Mouse (Mus musculus) forebrain, embryonic 11.5 days (tissue): ENCODE data around the gene Fgf6. TPM values are rescaled to one million over a fixed set of nuclear protein-coding genes. Genes with fewer than 3 reads are reported as not detected.

ENCODE experiments used
- ATAC-seq: fragments of 200-750 bp; cut with Nextera tagmentation; replicated peaks from 2 replicates; pipeline ENCODE4 v1.8.0; 2017; ENCODE audit warnings: moderate TSS enrichment; ENCODE audit not compliant: low FRiP score
- DNase-seq: peaks from one replicate; pipeline ENCODE4 v3.0.0-alpha.2; 2017; ENCODE audit warnings: low spot score
- H3K27ac ChIP-seq: fragments of 300-500 bp; sonication (generic); 2 replicates; pipeline ENCODE4 v1.5.1; 2014; ENCODE audit warnings: low read depth, low read length
- H3K27me3 ChIP-seq: fragments of 300-500 bp; sonication (generic); 2 replicates; pipeline ENCODE4 v1.6.1; 2014; ENCODE audit warnings: mild to moderate bottlenecking, low read length, mixed read lengths; ENCODE audit not compliant: control insufficient read depth, insufficient read depth
- H3K36me3 ChIP-seq: fragments of 300-500 bp; sonication (generic); 2 replicates; pipeline ENCODE4 v1.6.1; 2014; ENCODE audit warnings: mild to moderate bottlenecking, low read length, moderate library complexity, mixed read lengths; ENCODE audit not compliant: control insufficient read depth, insufficient read depth
- H3K4me1 ChIP-seq: fragments of 300-500 bp; sonication (generic); replicated peaks from 2 replicates; pipeline ENCODE4 v1.6.1; 2014; ENCODE audit warnings: low read length, mixed read lengths; ENCODE audit not compliant: control insufficient read depth, insufficient read depth
- H3K4me2 ChIP-seq: fragments of 300-500 bp; sonication (generic); 2 replicates; pipeline ENCODE4 v1.6.1; 2014; ENCODE audit warnings: low read depth, mild to moderate bottlenecking, low read length, moderate library complexity, mixed read lengths; ENCODE audit not compliant: severe bottlenecking
- H3K4me3 ChIP-seq: fragments of 300-500 bp; sonication (generic); 2 replicates; pipeline ENCODE4 v1.5.1; 2014; ENCODE audit warnings: low read depth, low read length
- H3K9ac ChIP-seq: fragments of 300-500 bp; sonication (generic); 2 replicates; pipeline ENCODE4 v1.6.1; 2014; ENCODE audit warnings: low read length
- H3K9me3 ChIP-seq: fragments of 300-500 bp; sonication (generic); 2 replicates; pipeline ENCODE4 v1.6.1; 2016; ENCODE audit warnings: low read length, mixed read lengths; ENCODE audit not compliant: control insufficient read depth
- WGBS: fragments of 180-500 bp; shearing (Covaris S2); extraction: QIAGEN DNeasy Blood & Tissue Kit; methylation state at CpG from one replicate; pipeline ENCODE4 v1.1.7; 2014; 5-methylcytosine and 5-hydroxymethylcytosine counted together
- polyA plus RNA-seq: library from polyadenylated mRNA; unstranded; fragments of >200 nt; fragmentation: Nextera tagmentation; extraction: Ambion mirVana; gene quantifications from 2 replicates; pipeline ENCODE4 v1.2.1, GENCODE M21; 2014

Gene Fgf6
- polyA plus RNA-seq, 1 experiment from 2014 or later = not detected

- no peak overlapping the region for H3K4me3 ChIP-seq
- H3K36me3 ChIP-seq = no peaks in the 10 kb centered on the region
- H3K27ac ChIP-seq = no peak overlapping the region
- H3K9me3 ChIP-seq = no peaks in the 10 kb centered on the region
- no peak overlapping the region for H3K9ac ChIP-seq
- no peak for ATAC-seq
- no peaks in the 10 kb centered on the region for H3K4me1 ChIP-seq
- no peak overlapping the region for H3K4me2 ChIP-seq
- no peaks in the 10 kb centered on the region for H3K27me3 ChIP-seq
- 86% methylated on average over 13 of the region's 13 CpGs for WGBS
- DNase-seq = no peak
Measured at GRCm38 (mm10) chr6:127010021-127010420, 5.4 kb upstream of the Fgf6 start.

DNA sequence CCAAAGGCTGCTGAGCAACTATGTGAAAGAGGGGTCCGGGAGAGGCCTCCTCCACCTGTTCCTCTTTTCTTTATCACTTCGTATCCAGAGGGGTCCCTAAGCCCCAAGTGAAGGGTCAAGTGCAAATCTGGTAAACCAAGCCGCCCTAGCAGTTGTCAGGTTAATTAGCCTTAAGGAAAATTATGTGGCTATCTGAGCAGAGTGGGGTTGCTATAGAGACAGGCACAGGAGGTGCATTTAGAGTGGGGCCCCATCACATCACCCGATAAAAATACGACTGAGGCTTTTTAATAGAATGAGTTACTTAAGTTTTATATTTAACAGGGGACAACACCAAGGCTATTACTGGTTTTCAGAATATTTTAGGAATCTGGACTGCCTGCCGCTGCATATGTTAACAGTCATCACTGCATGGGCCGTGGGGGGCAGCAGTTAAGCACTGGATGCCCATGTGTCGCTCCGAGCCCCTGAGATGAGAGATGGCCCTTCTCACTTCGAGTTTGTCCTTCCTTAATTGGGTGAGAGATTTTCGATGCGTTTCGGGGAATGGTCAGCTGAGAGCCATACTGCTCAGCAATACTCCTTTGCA is 3.3 kb upstream of the Fgf6 start:
- H3K4me1 ChIP-seq = no peaks in the 10 kb centered on the region
- H3K4me3 ChIP-seq = no peak overlapping the region
- H3K9me3 ChIP-seq = no peaks in the 10 kb centered on the region
- no peak overlapping the region for H3K9ac ChIP-seq
- ATAC-seq (no peak), DNase-seq (no peak)
- no peak overlapping the region for H3K27ac ChIP-seq
- H3K27me3 ChIP-seq = no peaks in the 10 kb centered on the region
- 78% methylated on average over 13 of the region's 13 CpGs for WGBS
- H3K36me3 ChIP-seq = no peaks in the 10 kb centered on the region
- no peak overlapping the region for H3K4me2 ChIP-seq

DNA sequence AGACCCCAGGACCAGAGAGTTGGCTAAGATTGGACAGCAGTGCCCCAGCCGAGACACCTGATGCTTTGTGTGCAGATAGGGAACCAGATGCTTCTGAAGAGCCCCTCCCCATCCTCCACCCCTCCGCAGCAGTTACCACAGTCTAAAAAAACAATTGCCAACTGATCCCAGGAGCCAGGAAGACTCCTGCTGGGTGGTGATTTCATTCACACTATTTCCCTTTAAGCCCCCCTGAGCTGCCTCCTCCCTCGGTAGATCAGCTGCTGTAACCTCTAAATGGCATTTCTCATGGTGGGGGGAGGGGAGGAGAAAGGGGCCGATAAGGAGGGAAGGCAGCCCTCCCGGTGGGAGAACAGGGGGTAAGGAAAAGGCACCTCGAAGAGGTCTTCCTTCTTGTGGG is 3.9 kb downstream of the Fgf6 start:
- peaks cover 11% of the 10 kb centered on the region for H3K4me1 ChIP-seq
- DNase-seq (no peak), ATAC-seq (no peak)
- no peaks in the 10 kb centered on the region for H3K36me3 ChIP-seq
- H3K27ac ChIP-seq = no peak overlapping the region
- no peaks in the 10 kb centered on the region for H3K9me3 ChIP-seq
- peaks cover 2% of the 10 kb centered on the region; the same call in 1 of the 2 replicates for H3K27me3 ChIP-seq
- no peak overlapping the region for H3K9ac ChIP-seq
- 0% methylated on average over 6 of the region's 6 CpGs for WGBS
- H3K4me2 ChIP-seq = no peak overlapping the region
- H3K4me3 ChIP-seq = no peak overlapping the region

GRCm38 (mm10) chr6:127020431-127020830 is 5.0 kb downstream of the Fgf6 start:
- Histone ChIP-seq H3K9me3 (no peaks in the 10 kb centered on the region), H3K4me1 (peaks cover 11% of the 10 kb centered on the region), H3K4me2 (no peak overlapping the region), H3K4me3 (no peak overlapping the region), H3K27ac (no peak overlapping the region), H3K27me3 (peaks cover 2% of the 10 kb centered on the region; the same call in 1 of the 2 replicates), H3K9ac (no peak overlapping the region), H3K36me3 (no peaks in the 10 kb centered on the region)
- ATAC-seq (no peak), DNase-seq (no peak)
- WGBS = 12% methylated on average over 13 of the region's 13 CpGs

- no peak overlapping the region for H3K9ac ChIP-seq
- no peaks in the 10 kb centered on the region for H3K27me3 ChIP-seq
- H3K4me3 ChIP-seq = no peak overlapping the region
- H3K36me3 ChIP-seq = no peaks in the 10 kb centered on the region
- no peak overlapping the region for H3K4me2 ChIP-seq
- H3K27ac ChIP-seq = no peak overlapping the region
- ATAC-seq (no peak), DNase-seq (no peak)
- WGBS = 79% methylated on average over 7 of the region's 7 CpGs
- H3K9me3 ChIP-seq = no peaks in the 10 kb centered on the region
- 0 out of 2 replicates have a peak, but pooled peaks cover 4% of the 10 kb centered on the region for H3K4me1 ChIP-seq
Measured at GRCm38 (mm10) chr6:127024836-127025235, 9.4 kb downstream of the Fgf6 start.

DNA sequence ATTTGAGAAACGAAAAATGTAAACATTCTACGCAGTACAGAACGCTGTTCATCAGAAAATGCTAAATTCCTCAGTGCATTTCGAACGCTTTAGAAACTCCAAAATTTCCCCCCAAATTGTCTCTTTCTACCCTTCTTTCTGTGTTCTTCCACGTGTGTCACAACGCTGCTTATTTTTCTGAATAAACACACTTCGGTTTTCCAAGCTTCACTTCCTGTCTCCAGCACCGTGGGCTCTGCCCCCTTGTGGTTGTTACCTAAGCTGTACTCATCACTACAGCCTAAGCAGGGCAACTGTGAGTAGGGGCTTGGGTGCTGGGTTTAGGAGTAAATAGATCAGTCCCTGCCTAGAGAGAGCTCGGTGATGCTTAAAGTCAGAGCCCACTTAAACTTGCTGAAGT is 19.4 kb downstream of the Fgf6 start:
- DNase-seq = no peak
- no peak overlapping the region for H3K4me3 ChIP-seq
- H3K4me2 ChIP-seq = peak overlapping the region; percentile 3; the same call in 1 of the 2 replicates
- no peak overlapping the region for H3K9ac ChIP-seq
- no peaks in the 10 kb centered on the region for H3K9me3 ChIP-seq
- H3K27me3 ChIP-seq = no peaks in the 10 kb centered on the region
- H3K4me1 ChIP-seq = no peaks in the 10 kb centered on the region
- ATAC-seq = 0 out of 2 replicates have a peak, but pooled peaks have one; percentile 66
- WGBS = 41% methylated on average over 10 of the region's 10 CpGs
- no peaks in the 10 kb centered on the region for H3K36me3 ChIP-seq
- H3K27ac ChIP-seq = no peak overlapping the region

GRCm38 (mm10) chr6:127044909-127045308 is 29.5 kb downstream of the Fgf6 start:
- Histone ChIP-seq H3K27me3 (no peaks in the 10 kb centered on the region), H3K27ac (no peak overlapping the region), H3K36me3 (no peaks in the 10 kb centered on the region), H3K9ac (no peak overlapping the region), H3K4me3 (no peak overlapping the region), H3K4me2 (no peak overlapping the region), H3K4me1 (no peaks in the 10 kb centered on the region), H3K9me3 (no peaks in the 10 kb centered on the region)
- DNase-seq (no peak), ATAC-seq (no peak)
- WGBS = 65% methylated on average over 6 of the region's 6 CpGs

- H3K36me3 ChIP-seq = no peaks in the 10 kb centered on the region
Measured at GRCm38 (mm10) chr6:127050847-127051246, 35.5 kb downstream of the Fgf6 start.

DNA sequence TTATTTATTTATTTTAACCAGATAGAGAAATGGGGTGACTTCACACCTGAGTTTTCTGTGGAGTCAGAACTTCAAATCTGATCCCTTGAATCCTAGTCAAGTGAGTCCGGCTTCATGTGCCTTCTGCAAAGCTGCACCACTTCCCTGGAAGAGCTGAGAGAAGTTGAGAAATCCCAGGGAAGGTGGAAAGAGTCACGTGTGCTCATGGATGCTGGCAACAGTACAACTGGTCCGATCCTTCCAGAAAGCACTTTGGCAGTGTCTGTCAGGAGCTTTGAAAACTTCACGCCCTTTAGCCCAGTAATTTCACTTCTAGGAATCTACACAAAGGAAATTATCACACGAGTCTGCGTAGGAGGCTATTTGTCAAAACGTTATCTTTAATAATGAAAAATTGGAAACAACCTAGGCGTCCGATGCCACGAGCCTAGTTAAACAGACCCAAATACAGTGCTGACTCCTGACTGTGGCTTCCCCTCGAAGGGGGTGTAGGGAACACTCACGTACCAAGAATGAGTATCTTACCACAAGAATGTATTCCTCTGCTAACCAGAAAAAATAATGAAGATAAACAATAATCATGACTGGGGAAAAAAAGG is 41.7 kb downstream of the Fgf6 start:
- no peak for DNase-seq
- Histone ChIP-seq H3K9ac (no peak overlapping the region), H3K4me2 (no peak overlapping the region), H3K9me3 (no peaks in the 10 kb centered on the region), H3K4me1 (no peaks in the 10 kb centered on the region), H3K27ac (no peak overlapping the region), H3K4me3 (no peak overlapping the region), H3K27me3 (no peaks in the 10 kb centered on the region), H3K36me3 (no peaks in the 10 kb centered on the region)
- 88% methylated on average over 12 of the region's 12 CpGs for WGBS
- ATAC-seq = no peak

More at GRCm38 (mm10) chr6:127050847-127051246, 35.5 kb downstream of the Fgf6 start:
- Histone ChIP-seq H3K4me2 (no peak overlapping the region), H3K27me3 (no peaks in the 10 kb centered on the region), H3K4me1 (no peaks in the 10 kb centered on the region), H3K4me3 (no peak overlapping the region), H3K9me3 (no peaks in the 10 kb centered on the region), H3K9ac (no peak overlapping the region), H3K27ac (no peak overlapping the region)
- ATAC-seq = no peak
- 75% methylated on average over 4 of the region's 4 CpGs for WGBS
- DNase-seq = no peak
